Mouse (Mus musculus): ENCODE results near the gene Mtor.

The Mtor gene

GRCm38 (mm10) chr4:148487841-148488240 is 39.4 kb downstream of the Mtor start:
- no peak for DNase-seq (ENCODE audit: low read depth)

- no peak for DNase-seq (ENCODE audit: low read depth)
These were observed 42.1 kb downstream of the Mtor start for GRCm38 (mm10) chr4:148490502-148490901.

GRCm38 (mm10) chr4:148491448-148491847 is 43.0 kb downstream of the Mtor start:
- DNase-seq (ENCODE audit: low read depth) = no peak

GRCm38 (mm10) chr4:148495160-148495559 is 46.7 kb downstream of the Mtor start:
- no peak for DNase-seq (ENCODE audit: low read depth)

GRCm38 (mm10) chr4:148495874-148496689 is 47.7 kb downstream of the Mtor start:
- no peak for DNase-seq (ENCODE audit: low read depth)

- DNase-seq (ENCODE audit: low read depth) = no peak
These were observed 52.0 kb downstream of the Mtor start, which contains the start of gene Angptl7 for GRCm38 (mm10) chr4:148500410-148500867. Gene Angptl7, minus strand, starts transcription at chr4:148500460.

- no peak for DNase-seq (ENCODE audit: low read depth)
These were observed 56.1 kb downstream of the Mtor start for GRCm38 (mm10) chr4:148504497-148504959.

- no peak for DNase-seq (ENCODE audit: low read depth)
These were observed 59.2 kb downstream of the Mtor start for GRCm38 (mm10) chr4:148507585-148507984.

- no peak for DNase-seq (ENCODE audit: low read depth)
These were observed 59.9 kb downstream of the Mtor start for GRCm38 (mm10) chr4:148508084-148508849.

GRCm38 (mm10) chr4:148509450-148510084 is 61.2 kb downstream of the Mtor start:
- peak; percentile 44 for DNase-seq (ENCODE audit: low read depth)

GRCm38 (mm10) chr4:148510691-148511090 is 62.3 kb downstream of the Mtor start:
- no peak for DNase-seq (ENCODE audit: low read depth)

GRCm38 (mm10) chr4:148511334-148511733 is 62.9 kb downstream of the Mtor start:
- DNase-seq (ENCODE audit: low read depth) = no peak

GRCm38 (mm10) chr4:148513021-148513559 is 64.7 kb downstream of the Mtor start:
- DNase-seq (ENCODE audit: low read depth) = no peak

GRCm38 (mm10) chr4:148515313-148515712 is 66.9 kb downstream of the Mtor start:
- DNase-seq (ENCODE audit: low read depth) = no peak

GRCm38 (mm10) chr4:148517809-148518208 is 69.4 kb downstream of the Mtor start:
- DNase-seq (ENCODE audit: low read depth) = no peak

GRCm38 (mm10) chr4:148518235-148518795 is 69.9 kb downstream of the Mtor start:
- no peak for DNase-seq (ENCODE audit: low read depth)

- no peak for DNase-seq (ENCODE audit: low read depth)
These were observed 75.1 kb downstream of the Mtor start for GRCm38 (mm10) chr4:148523538-148523937.

GRCm38 (mm10) chr4:148527158-148527910 is 78.9 kb downstream of the Mtor start:
- DNase-seq (ENCODE audit: low read depth) = no peak

GRCm38 (mm10) chr4:148530351-148530750 is 81.9 kb downstream of the Mtor start:
- DNase-seq (ENCODE audit: low read depth) = no peak

- no peak for DNase-seq (ENCODE audit: low read depth)
These were observed 82.4 kb downstream of the Mtor start for GRCm38 (mm10) chr4:148530778-148531177.

GRCm38 (mm10) chr4:148531341-148531740 is 82.9 kb downstream of the Mtor start:
- no peak for DNase-seq (ENCODE audit: low read depth)
